Mouse (Mus musculus) C2C12 (cell line): ENCODE results near the gene Fxyd6.

Experiments used
- CEBPB ChIP-seq: IDR thresholded peaks from one replicate; pipeline ENCODE4 v1.6.1; 2011; ENCODE audit warnings: low read depth, mild to moderate bottlenecking, control low read depth, moderate library complexity
- CTCF ChIP-seq: IDR thresholded peaks from one replicate; pipeline ENCODE4 v1.5.1; 2011; ENCODE audit not compliant: control insufficient read depth, insufficient read depth, insufficient read length
- MAX ChIP-seq: IDR thresholded peaks from one replicate; pipeline ENCODE4 v1.6.1; 2011; ENCODE audit warnings: mild to moderate bottlenecking, control low read depth
- MYOD1 ChIP-seq: IDR thresholded peaks from one replicate; pipeline ENCODE4 v1.6.1; 2011; ENCODE audit warnings: low read depth; ENCODE audit not compliant: control insufficient read depth, insufficient read length
- MYOG ChIP-seq: IDR thresholded peaks from one replicate; pipeline ENCODE4 v1.6.1; 2011; ENCODE audit not compliant: control insufficient read depth, insufficient read length; ENCODE audit errors: extremely low read depth

DNA sequence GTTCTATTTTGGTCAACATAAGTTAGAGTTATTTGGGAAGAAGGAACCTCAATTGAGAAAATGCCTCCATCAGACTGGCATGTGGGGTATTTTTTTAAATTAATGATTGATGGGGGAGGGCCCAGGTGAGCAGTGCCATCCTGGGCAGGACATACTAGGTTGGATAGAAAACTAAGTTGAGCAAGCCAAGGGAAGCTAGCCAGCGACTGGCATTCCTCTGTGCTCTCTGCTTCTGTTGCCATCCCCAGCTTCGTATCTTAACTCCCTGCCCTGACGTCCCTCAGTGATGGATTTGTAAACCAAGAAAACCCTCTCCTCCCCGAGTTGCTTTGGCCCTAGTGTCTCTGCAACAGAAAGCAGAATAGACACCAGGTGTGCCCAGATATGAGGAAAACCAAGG, 69.0 kb downstream of the Fxyd6 start:
- TF ChIP-seq CTCF (no peak), MYOG (no peak), CEBPB (no peak), MAX (no peak), MYOD1 (no peak)
